Mouse (Mus musculus) embryonic facial prominence, embryonic 10.5 days (tissue): ENCODE measurements at regions not wholly inside any gene's neighbourhood (a gene's known extent, or its start where the extent isn't known, plus 50 kb on each side); places are given as distances from the start of the nearest gene placed in this dataset.

Experiments used
- DNase-seq: peaks from one replicate; pipeline ENCODE4 v3.0.0-alpha.2; 2017; ENCODE audit warnings: low spot score
- H3K27ac ChIP-seq: fragments of 300-500 bp; sonication (generic); replicated peaks from 2 replicates; pipeline ENCODE4 v1.5.1; 2016; ENCODE audit warnings: mild to moderate bottlenecking
- H3K27me3 ChIP-seq: fragments of 300-500 bp; sonication (generic); replicated peaks from 2 replicates; pipeline ENCODE4 v1.6.1; 2016; ENCODE audit warnings: low read depth, mild to moderate bottlenecking; ENCODE audit not compliant: poor library complexity, severe bottlenecking
- H3K36me3 ChIP-seq: fragments of 300-500 bp; sonication (generic); replicated peaks from 2 replicates; pipeline ENCODE4 v1.6.1; 2016; ENCODE audit warnings: mild to moderate bottlenecking, moderate library complexity
- H3K4me1 ChIP-seq: fragments of 300-500 bp; sonication (generic); 2 replicates; pipeline ENCODE4 v1.6.1; 2016
- H3K4me3 ChIP-seq: fragments of 300-500 bp; sonication (generic); 2 replicates; pipeline ENCODE4 v1.5.1; 2016; ENCODE audit warnings: mild to moderate bottlenecking, moderate library complexity
- H3K9me3 ChIP-seq: fragments of 300-500 bp; sonication (generic); 2 replicates; pipeline ENCODE4 v1.6.1; 2016; ENCODE audit warnings: mild to moderate bottlenecking
- WGBS: fragments of 180-500 bp; shearing (Covaris S2); methylation state at CpG from one replicate; pipeline ENCODE4 v1.1.7; 2016; 5-methylcytosine and 5-hydroxymethylcytosine counted together

- Histone ChIP-seq H3K4me3 (no peak overlapping the region), H3K4me1 (peaks cover 36% of the 10 kb centered on the region), H3K36me3 (no peaks in the 10 kb centered on the region), H3K9me3 (peaks cover 6% of the 10 kb centered on the region), H3K27me3 (0 out of 2 replicates have a peak, but pooled peaks cover 4% of the 10 kb centered on the region), H3K27ac (no peak overlapping the region)
- WGBS: 38% methylated on average over 3 of the region's 3 CpGs
- no peak for DNase-seq
Observed at GRCm38 (mm10) chr12:25250881-25251280, 153.9 kb upstream of the Id2 start.

GRCm38 (mm10) chr12:25248681-25249366 is 151.9 kb upstream of the Id2 start:
- DNase-seq: peak; percentile 14
- no peak overlapping the region for H3K4me3 ChIP-seq
- 0 out of 2 replicates have a peak, but pooled peaks cover 4% of the 10 kb centered on the region for H3K27me3 ChIP-seq
- peaks cover 6% of the 10 kb centered on the region for H3K9me3 ChIP-seq
- H3K36me3 ChIP-seq: no peaks in the 10 kb centered on the region
- H3K27ac ChIP-seq: peak overlapping the region; percentile 71
- peaks cover 36% of the 10 kb centered on the region for H3K4me1 ChIP-seq
- 64% methylated on average over 13 of the region's 13 CpGs for WGBS

GRCm38 (mm10) chr12:25246566-25246965 is 149.6 kb upstream of the Id2 start:
- peaks cover 34% of the 10 kb centered on the region for H3K4me1 ChIP-seq
- H3K27me3 ChIP-seq: no peaks in the 10 kb centered on the region
- H3K9me3 ChIP-seq: no peaks in the 10 kb centered on the region
- H3K4me3 ChIP-seq: no peak overlapping the region
- 88% methylated on average over 7 of the region's 7 CpGs for WGBS
- H3K27ac ChIP-seq: no peak overlapping the region
- DNase-seq: no peak
- no peaks in the 10 kb centered on the region for H3K36me3 ChIP-seq

DNA sequence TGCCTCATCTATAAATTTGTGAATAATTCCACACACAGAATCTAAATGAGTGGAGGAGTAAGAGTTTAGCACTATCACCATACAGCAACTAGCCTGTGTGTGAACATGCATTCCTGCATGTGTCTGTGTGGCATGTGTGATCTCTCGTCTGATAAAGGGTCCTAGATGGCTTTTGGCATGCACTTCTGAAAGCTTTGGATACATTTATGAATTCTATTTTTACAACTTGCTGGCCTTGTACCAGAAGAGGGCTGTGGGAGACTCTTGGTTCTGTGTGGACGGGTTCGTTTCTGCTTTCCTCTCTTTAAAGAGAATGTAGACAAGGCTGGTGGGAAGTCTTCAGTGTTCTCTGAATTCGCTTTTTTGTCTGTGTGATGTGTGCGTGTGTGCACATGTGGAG is 148.7 kb upstream of the Id2 start:
- H3K36me3 ChIP-seq: no peaks in the 10 kb centered on the region

GRCm38 (mm10) chr12:25245251-25245650 is 148.3 kb upstream of the Id2 start:
- H3K27me3 ChIP-seq: no peaks in the 10 kb centered on the region
- no peak overlapping the region for H3K4me3 ChIP-seq
- WGBS: 91% methylated on average over 5 of the region's 5 CpGs
- H3K9me3 ChIP-seq: no peaks in the 10 kb centered on the region
- peaks cover 24% of the 10 kb centered on the region for H3K4me1 ChIP-seq
- no peaks in the 10 kb centered on the region for H3K36me3 ChIP-seq
- no peak for DNase-seq
- H3K27ac ChIP-seq: no peak overlapping the region

More for the DNA sequence above, 148.7 kb upstream of the Id2 start:
- Histone ChIP-seq H3K4me3 (no peak overlapping the region), H3K9me3 (no peaks in the 10 kb centered on the region), H3K27me3 (no peaks in the 10 kb centered on the region), H3K4me1 (peaks cover 25% of the 10 kb centered on the region), H3K27ac (no peak overlapping the region)
- no peak for DNase-seq
- WGBS: 86% methylated on average over 5 of the region's 5 CpGs

DNA sequence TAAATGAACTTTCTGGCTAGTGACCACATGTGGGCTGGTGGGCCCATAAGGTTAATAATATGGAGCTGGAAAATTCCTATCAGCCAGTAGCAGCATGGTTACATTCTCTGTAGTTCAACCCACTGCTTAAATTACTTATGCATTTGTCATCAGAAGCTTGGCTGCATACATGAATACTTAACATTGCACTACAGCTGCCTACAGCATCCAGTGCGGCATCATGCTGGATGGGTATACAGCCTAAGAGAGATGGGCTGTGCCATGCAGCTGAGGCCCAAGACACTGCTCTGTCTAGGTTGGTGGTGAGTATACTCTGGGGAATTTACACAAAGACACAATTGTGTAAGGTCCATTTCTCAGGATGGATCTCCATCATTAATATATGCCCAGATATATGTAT is 147.7 kb upstream of the Id2 start:
- H3K4me1 ChIP-seq: peaks cover 25% of the 10 kb centered on the region
- no peaks in the 10 kb centered on the region for H3K36me3 ChIP-seq
- H3K4me3 ChIP-seq: no peak overlapping the region
- WGBS: 92% methylated on average over 1 of the region's 1 CpGs
- H3K9me3 ChIP-seq: no peaks in the 10 kb centered on the region
- no peaks in the 10 kb centered on the region for H3K27me3 ChIP-seq
- no peak for DNase-seq
- H3K27ac ChIP-seq: no peak overlapping the region

DNA sequence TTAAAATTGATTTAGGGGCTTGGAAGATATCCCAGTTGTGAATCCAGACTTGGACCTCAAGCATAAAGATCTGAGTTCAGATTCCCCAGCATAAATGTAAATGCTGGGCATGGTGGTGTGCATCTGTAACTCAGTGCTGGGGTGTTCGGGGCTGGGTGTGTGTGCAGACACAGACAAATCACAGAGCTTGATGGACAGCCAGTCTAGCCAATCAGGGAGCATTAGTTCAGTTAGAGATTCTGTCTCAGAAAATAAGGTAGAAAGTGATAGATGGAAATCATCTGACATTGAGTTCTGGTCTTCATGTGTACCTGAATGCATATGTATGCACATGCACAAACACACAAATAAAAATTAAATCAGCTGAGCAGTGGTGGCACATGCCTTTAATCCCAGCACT is 147.0 kb upstream of the Id2 start:
- H3K27me3 ChIP-seq: no peaks in the 10 kb centered on the region
- 82% methylated on average over 1 of the region's 1 CpGs for WGBS
- peaks cover 18% of the 10 kb centered on the region for H3K4me1 ChIP-seq
- H3K36me3 ChIP-seq: no peaks in the 10 kb centered on the region
- no peak overlapping the region for H3K4me3 ChIP-seq
- no peaks in the 10 kb centered on the region for H3K9me3 ChIP-seq
- no peak overlapping the region for H3K27ac ChIP-seq
- DNase-seq: no peak

DNA sequence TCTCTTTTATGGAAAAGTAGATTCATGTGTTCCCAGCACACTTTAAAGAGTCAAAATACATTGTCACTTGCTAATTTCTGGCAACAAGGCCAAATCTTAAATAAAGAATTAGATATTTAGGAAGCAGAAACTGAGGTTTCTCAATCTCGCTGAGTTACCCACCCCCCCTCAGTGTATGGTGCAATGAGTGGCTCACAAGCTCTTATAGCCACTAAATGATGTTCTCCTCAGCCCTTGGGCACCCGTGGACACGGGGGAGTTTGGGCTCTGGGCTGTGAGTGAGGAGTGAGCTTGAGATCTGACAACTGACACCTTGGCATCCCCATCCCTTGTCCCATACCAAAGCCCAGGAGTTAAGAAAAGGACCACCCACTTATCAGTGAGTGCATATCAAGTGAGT is 145.4 kb upstream of the Id2 start:
- H3K4me3 ChIP-seq: no peak overlapping the region
- peaks cover 8% of the 10 kb centered on the region for H3K4me1 ChIP-seq
- H3K27ac ChIP-seq: no peak overlapping the region
- no peaks in the 10 kb centered on the region for H3K9me3 ChIP-seq
- WGBS: 86% methylated on average over 3 of the region's 3 CpGs
- H3K36me3 ChIP-seq: no peaks in the 10 kb centered on the region
- DNase-seq: no peak
- no peaks in the 10 kb centered on the region for H3K27me3 ChIP-seq

- Histone ChIP-seq H3K9me3 (no peaks in the 10 kb centered on the region), H3K4me3 (no peak overlapping the region), H3K4me1 (peaks cover 8% of the 10 kb centered on the region), H3K27ac (no peak overlapping the region), H3K27me3 (no peaks in the 10 kb centered on the region), H3K36me3 (no peaks in the 10 kb centered on the region)
- DNase-seq: no peak
- WGBS: 89% methylated on average over 3 of the region's 3 CpGs
Observed at GRCm38 (mm10) chr12:25241675-25242074, 144.7 kb upstream of the Id2 start.

GRCm38 (mm10) chr12:25240796-25241195 is 143.9 kb upstream of the Id2 start:
- peaks cover 8% of the 10 kb centered on the region for H3K4me1 ChIP-seq
- WGBS: 74% methylated on average over 3 of the region's 3 CpGs
- no peak overlapping the region for H3K27ac ChIP-seq
- H3K9me3 ChIP-seq: no peaks in the 10 kb centered on the region
- no peaks in the 10 kb centered on the region for H3K27me3 ChIP-seq
- no peak overlapping the region for H3K4me3 ChIP-seq
- H3K36me3 ChIP-seq: no peaks in the 10 kb centered on the region
- no peak for DNase-seq

DNA sequence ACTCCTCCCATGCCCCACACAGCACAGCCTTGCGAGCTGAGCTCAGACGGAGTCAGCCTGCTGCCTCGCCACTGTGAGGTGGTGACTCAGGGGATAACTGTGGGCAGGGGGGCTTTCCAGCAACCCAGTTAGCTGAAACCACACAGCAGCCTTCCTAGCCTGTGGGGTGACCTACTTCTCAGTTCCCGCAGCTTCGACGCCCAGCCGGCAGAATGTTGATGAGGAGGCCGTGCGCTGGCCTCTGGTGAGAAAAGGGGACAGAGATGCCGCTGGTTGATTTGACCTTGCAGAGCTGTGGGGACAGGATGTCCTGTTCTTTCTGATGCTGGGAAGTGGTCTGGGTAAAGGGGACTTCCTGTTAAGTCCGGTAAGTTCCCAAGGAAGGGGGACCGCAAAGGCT is 143.2 kb upstream of the Id2 start:
- H3K36me3 ChIP-seq: no peaks in the 10 kb centered on the region
- no peak for DNase-seq
- H3K4me1 ChIP-seq: peaks cover 14% of the 10 kb centered on the region
- no peaks in the 10 kb centered on the region for H3K27me3 ChIP-seq
- peak overlapping the region; percentile 60; the same call in 1 of the 2 replicates for H3K27ac ChIP-seq
- 61% methylated on average over 12 of the region's 12 CpGs for whole genome bisulfite sequencing
- H3K9me3 ChIP-seq: no peaks in the 10 kb centered on the region
- no peak overlapping the region for H3K4me3 ChIP-seq

GRCm38 (mm10) chr12:25235071-25235470 is 138.1 kb upstream of the Id2 start:
- Histone ChIP-seq H3K9me3 (no peaks in the 10 kb centered on the region), H3K4me3 (no peak overlapping the region), H3K36me3 (no peaks in the 10 kb centered on the region), H3K27me3 (0 out of 2 replicates have a peak, but pooled peaks cover 8% of the 10 kb centered on the region), H3K4me1 (peaks cover 37% of the 10 kb centered on the region), H3K27ac (no peak overlapping the region)
- WGBS: 41% methylated on average over 8 of the region's 8 CpGs
- DNase-seq: no peak

DNA sequence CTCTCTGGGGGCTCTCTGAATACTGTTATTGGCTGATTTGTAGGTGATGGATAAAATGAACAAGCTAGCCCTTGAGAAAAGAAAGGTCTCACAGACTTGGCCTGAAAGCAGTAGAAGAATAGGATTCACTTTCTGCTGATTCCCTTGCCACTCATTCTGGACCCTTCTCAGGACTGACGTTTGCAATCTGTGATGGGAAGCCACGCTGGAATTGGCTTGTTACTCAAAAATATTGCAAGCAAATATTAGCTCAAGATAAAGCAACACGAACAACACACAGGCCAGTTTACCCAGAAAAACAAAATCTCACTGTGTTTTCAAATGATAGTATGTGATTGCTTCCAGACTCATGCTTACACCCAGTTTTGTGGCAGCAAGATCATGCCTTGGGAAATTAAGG is 137.7 kb upstream of the Id2 start:
- Histone ChIP-seq H3K9me3 (no peaks in the 10 kb centered on the region), H3K27me3 (0 out of 2 replicates have a peak, but pooled peaks cover 8% of the 10 kb centered on the region), H3K36me3 (no peaks in the 10 kb centered on the region), H3K4me1 (peaks cover 33% of the 10 kb centered on the region), H3K27ac (0 out of 2 replicates have a peak overlapping the region, but pooled peaks have one; percentile 4), H3K4me3 (no peak overlapping the region)
- DNase-seq: no peak
- WGBS: 73% methylated on average over 3 of the region's 3 CpGs
